Mouse (Mus musculus) bone marrow, adult 2 months (tissue): Measurements from ENCODE around the gene Dnajb8.

Experiments used
- CTCF ChIP-seq: fragments of 200-500 bp; IDR thresholded peaks from 2 replicates; pipeline ENCODE4 v1.5.1; 2011; ENCODE audit warnings: low read length, control low read depth; ENCODE audit not compliant: control insufficient read depth, insufficient read depth
- POLR2A ChIP-seq: fragments of 200-500 bp; IDR thresholded peaks from 2 replicates; pipeline ENCODE4 v1.6.1; 2011; ENCODE audit warnings: low read depth, mild to moderate bottlenecking, control low read depth, low read length, borderline replicate concordance; ENCODE audit not compliant: control insufficient read depth

DNA sequence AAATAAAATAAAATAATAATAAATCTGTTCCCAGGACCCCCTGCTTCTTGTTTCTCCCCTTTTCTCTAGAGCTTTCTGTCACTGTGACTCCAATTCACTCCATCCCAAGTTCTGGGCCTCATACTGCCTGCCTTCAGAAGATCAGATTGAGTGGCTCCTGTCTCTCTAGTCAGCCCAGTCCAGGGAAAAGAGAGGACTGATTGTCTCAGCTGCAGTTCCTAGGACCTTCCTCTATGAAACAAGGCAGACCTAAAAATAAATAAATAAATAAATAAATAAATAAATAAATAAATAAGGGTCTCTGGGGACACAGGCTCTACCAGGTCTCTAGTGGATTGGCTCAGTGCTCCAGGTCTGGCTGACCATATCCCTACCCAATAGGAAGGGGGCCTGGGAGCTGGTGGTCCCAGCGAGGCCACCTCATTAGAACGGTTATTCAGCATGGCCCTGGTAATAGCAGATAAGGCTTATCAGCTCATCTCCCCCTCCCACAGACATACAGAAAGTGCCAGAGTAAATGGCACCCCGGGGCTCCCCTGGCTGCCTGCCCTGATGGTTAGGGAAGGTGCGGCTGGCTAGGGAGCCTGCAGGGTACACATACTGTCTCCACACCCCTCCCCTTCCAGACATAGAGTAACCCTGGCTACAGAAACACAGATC, 30.5 kb upstream of the Dnajb8 start:
- no peak for TF ChIP-seq POLR2A
- TF ChIP-seq CTCF = no peak
